Mouse (Mus musculus) CD4-positive, CD25-positive, alpha-beta regulatory T cell, adult 2 months (primary cell): ENCODE data around the gene Ptma.

Experiments
- DNase-seq: peaks from one replicate; pipeline ENCODE4 v3.0.0-alpha.2; 2012; ENCODE audit warnings: low read depth, low spot score

Gene Ptma

GRCm38 (mm10) chr1:86515715-86516410 is 10.7 kb upstream of the Ptma start:
- DNase-seq = peak; percentile 67

GRCm38 (mm10) chr1:86517076-86517475 is 9.4 kb upstream of the Ptma start:
- no peak for DNase-seq

GRCm38 (mm10) chr1:86520361-86520760 is 6.2 kb upstream of the Ptma start:
- peak; percentile 53 for DNase-seq

GRCm38 (mm10) chr1:86522286-86522871 is 4.1 kb upstream of the Ptma start:
- DNase-seq = no peak

- DNase-seq = no peak
Observed at GRCm38 (mm10) chr1:86523776-86524618, 2.5 kb upstream of the Ptma start.

- peak; percentile 99 for DNase-seq
Observed at GRCm38 (mm10) chr1:86524619-86525498, 1.7 kb upstream of the Ptma start.

- DNase-seq = no peak
Observed at GRCm38 (mm10) chr1:86525499-86526115, 919 bp upstream of the Ptma start.

GRCm38 (mm10) chr1:86526789-86527598 is 468 bp downstream of the Ptma start:
- DNase-seq = peak; percentile 68

- DNase-seq = peak; percentile 94
Observed at GRCm38 (mm10) chr1:86527599-86528486, 1.3 kb downstream of the Ptma start.

GRCm38 (mm10) chr1:86528571-86529180 is 2.1 kb downstream of the Ptma start:
- DNase-seq = peak; percentile 78

- peak; percentile 38 for DNase-seq
Observed at GRCm38 (mm10) chr1:86529590-86529989, 3.1 kb downstream of the Ptma start.

- peak; percentile 40 for DNase-seq
Observed at GRCm38 (mm10) chr1:86530871-86531546, 4.5 kb downstream of the Ptma start.

GRCm38 (mm10) chr1:86531547-86532321 is 5.2 kb downstream of the Ptma start:
- no peak for DNase-seq

GRCm38 (mm10) chr1:86532362-86533051 is 6.0 kb downstream of the Ptma start:
- peak; percentile 95 for DNase-seq

GRCm38 (mm10) chr1:86533411-86534130 is 7.0 kb downstream of the Ptma start:
- DNase-seq = peak; percentile 62

- DNase-seq = peak; percentile 52
Observed at GRCm38 (mm10) chr1:86538383-86538782, 11.9 kb downstream of the Ptma start.
